Mouse (Mus musculus) regulatory T cell (primary cell): ENCODE data around the gene Olfr1033.
"Not testable (repeated sequence)": the region's sequence is repeated elsewhere in the genome, so short reads cannot be mapped to it uniquely, and the experiment has no call there.

ENCODE experiments used
- in situ Hi-C: fragments of 300-600 bp; cut with MboI, MseI; formaldehyde crosslinking; loops from one replicate; pipeline ENCODE4 v1.15.1; 2025; ENCODE audit warnings: high pct_unique_total_duplicates

Gene Olfr1033

GRCm38 (mm10) chr2:86020406-86020805 is at the start of gene Olfr1033:
Gene Olfr1033, plus strand, starts transcription at chr2:86020633.
- in situ Hi-C loops = not testable (repeated sequence)

GRCm38 (mm10) chr2:85973595-85973994 is 46.8 kb upstream of the Olfr1033 start, which contains the start of gene Olfr1029:
Gene Olfr1029, plus strand, starts transcription at chr2:85973895.
- in situ Hi-C loops = loop anchor here (10.0 kb wide), 1 partner anchor 931 kb away; no protein-coding TSS in a partner anchor

DNA sequence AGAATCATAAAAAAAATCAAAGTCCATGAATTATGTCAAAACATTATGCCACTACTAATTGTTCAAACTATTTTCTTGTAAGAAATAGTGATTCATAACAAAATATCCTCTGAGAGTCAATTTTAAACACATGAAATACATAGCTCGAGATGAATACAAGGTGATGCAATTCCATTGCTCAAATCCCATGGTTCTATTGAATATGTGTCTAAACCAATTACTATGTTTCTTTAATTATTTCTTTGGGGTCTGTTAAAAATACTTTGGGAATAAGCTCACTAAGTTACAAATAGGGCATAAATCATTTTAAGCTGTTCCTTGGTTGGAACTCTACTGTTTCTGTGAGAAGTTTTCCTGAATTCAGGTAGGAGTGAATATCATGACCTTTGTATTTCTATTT is 41.5 kb upstream of the Olfr1033 start, which contains the start of gene Olfr1030:
Olfr1030 (plus strand) TSS at position 301 of the 400 bp plus-strand sequence.
- in situ Hi-C loops = loop anchor here (10.0 kb wide), 1 partner anchor 926 kb away; no protein-coding TSS in a partner anchor

- in situ Hi-C loops = no loop called here
Measured at GRCm38 (mm10) chr2:85990004-85990403, 30.4 kb upstream of the Olfr1033 start, which contains the start of gene Olfr1031. Gene Olfr1031, plus strand, starts transcription at chr2:85990304.

DNA sequence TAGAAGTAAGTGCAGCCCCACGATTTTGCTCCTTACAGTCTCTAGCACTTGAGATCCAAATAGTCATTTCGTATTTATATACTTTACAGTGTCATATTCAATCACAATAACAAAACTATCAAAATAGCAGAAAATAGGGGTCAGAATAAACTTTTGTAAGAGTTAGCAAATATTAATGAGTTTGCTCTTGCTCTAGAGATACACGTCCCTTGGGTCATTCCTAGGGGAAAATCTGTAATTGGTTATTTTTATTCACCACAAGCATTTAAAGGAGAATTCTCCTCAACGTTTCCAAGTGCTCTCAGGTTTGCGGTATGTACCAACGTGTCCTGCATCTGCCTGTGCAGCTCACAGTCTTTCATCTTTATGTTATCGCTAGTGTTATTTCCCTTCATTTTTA is 15.2 kb upstream of the Olfr1033 start, which contains the start of gene Olfr1032:
Olfr1032 (plus strand) TSS at position 301 of the 400 bp plus-strand sequence.
- in situ Hi-C loops = no loop called here

- in situ Hi-C loops = not testable (repeated sequence)
Measured at GRCm38 (mm10) chr2:86021518-86021917, 1.1 kb downstream of the Olfr1033 start.

DNA sequence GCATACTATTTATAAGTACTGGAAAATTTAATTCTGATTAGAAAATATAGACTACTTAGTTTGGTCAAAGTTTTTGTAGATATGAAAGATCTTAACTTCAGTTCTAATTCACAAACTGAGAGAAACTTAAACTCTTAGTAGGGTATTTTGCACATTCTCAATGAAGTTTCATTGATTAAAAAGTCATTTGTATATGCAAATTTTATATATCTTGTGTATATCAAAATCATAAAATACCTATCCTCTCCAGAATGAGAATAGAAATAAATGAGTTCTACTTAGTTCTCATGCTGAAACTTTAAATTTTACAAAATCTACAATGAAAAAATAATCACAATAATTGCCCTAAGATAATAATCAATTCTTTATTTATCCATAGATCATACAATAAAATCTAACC is 25.1 kb downstream of the Olfr1033 start, which contains the start of gene Olfr1034:
Olfr1034 (plus strand) TSS at position 301 of the 400 bp plus-strand sequence.
- in situ Hi-C loops = loop anchor here (25.0 kb wide), 1 partner anchor 908 kb away; the partner anchor contains the start of gene Aplnr

- in situ Hi-C loops = not testable (repeated sequence)
Measured at GRCm38 (mm10) chr2:86050777-86051176, 30.3 kb downstream of the Olfr1033 start.

DNA sequence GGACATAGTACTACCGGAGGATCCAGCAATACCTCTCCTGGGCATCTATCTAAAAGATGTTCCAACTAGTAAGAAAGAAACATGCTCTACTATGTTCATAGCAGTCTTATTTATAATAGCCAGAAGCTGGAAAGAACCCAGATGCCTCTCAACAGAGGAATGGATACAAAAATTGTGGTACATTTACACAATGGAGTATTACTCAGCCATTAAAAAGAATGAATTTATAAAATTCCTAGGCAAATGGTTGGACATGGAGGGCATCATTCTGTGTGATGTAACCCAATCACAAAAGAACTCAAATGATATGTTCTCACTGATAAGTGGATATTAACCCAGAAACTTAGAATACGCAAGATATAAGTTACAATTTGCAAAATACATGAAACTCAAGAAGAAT is 43.3 kb downstream of the Olfr1033 start:
- in situ Hi-C loops = not testable (repeated sequence)

DNA sequence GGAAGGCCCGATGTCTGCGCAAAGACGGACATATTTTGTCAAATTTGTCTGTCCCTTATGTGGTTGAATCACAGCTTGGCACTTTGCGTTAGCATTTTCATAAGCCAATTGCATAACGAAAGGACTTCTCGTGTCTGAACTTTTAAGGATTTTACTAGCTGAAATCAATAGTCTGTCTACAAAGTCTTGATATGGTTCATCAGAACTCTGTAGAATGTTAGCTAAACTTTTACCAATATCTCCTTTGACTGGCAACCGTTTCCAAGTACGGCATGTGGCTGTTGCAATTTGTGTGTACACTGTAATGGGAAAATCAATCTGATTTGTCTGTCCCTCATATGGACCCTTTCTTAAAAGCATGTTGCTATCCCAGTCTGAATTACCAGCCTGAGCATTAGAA is 49.8 kb downstream of the Olfr1033 start:
- in situ Hi-C loops = no loop called here

DNA sequence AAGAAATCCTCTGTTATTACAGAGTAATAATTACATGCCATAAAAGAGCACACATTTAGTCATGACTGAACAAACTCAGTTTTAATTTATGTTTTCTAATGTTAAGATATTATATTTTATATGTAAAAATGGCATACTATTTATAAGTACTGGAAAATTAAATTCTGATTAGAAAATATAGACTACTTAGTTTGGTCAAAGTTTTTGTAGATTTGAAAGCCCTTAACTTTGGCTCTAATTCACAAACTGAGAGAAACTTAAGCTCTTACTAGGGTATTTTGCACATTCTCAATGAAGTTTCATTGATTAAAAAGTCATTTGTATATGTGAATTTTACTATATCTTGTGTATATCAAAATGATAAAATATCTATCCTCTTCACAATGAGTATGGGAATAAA is 53.3 kb downstream of the Olfr1033 start, which contains the start of gene Olfr1036:
Olfr1036 (plus strand) TSS at position 301 of the 400 bp plus-strand sequence.
- in situ Hi-C loops = not testable (repeated sequence)

- in situ Hi-C loops = not testable (repeated sequence)
Measured at GRCm38 (mm10) chr2:86080478-86080877, 60.0 kb downstream of the Olfr1033 start.

DNA sequence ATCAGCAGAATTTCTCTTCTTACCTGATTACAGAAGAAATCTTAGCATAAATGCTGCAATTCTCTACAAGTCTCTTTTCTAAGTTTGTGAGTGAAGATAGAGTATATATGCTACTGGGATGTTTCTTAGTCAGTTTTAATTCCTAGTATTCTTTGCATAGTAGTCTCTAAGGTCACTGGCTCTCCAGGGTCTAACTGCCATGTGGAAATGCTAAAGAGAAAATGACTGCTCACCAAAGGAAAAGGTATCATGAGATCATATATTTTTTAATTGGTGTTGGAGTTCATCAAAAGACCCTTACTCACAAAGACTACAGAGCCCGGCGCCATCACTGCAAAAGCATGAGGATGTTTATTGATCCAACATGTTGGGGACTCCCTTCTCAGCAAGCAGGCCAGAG is 66.9 kb downstream of the Olfr1033 start, which contains the start of gene Olfr1037:
Olfr1037 (minus strand) TSS at position 101 of the 400 bp plus-strand sequence.
- in situ Hi-C loops = no loop called here
